Mouse (Mus musculus) kidney, adult 8-10 months (tissue): ENCODE measurements around the gene Rps16.

Experiments used
- DNase-seq, 2 experiments: peaks; one replicate each; pipeline ENCODE4 v3.0.0; 2022

Rps16 gene

GRCm38 (mm10) chr7:28348601-28349000, 1.9 kb upstream of the Rps16 start:
- DNase-seq, result no peak

GRCm38 (mm10) chr7:28351676-28352191, 1.3 kb downstream of the Rps16 start:
- no peak for DNase-seq

DNA sequence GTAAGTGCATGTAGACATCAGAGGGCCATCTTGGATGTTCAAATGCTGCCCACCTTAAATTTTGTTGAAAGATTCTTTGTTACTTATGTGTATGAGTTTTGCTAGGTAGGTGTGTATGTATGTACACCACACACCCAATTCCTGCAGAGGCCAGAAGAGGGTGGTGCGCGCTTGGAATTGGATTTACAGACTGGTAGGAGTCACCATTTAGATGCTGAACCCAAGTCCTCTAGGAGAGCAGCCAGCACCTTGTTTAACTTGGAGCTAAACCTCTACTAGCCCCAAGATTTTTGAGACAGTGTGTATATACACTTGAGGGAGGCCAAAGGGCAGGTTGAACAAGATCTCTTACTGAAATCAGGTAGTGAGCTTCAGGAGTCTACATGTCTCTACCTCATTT, 2.8 kb downstream of the Rps16 start:
- no peak for DNase-seq

DNA sequence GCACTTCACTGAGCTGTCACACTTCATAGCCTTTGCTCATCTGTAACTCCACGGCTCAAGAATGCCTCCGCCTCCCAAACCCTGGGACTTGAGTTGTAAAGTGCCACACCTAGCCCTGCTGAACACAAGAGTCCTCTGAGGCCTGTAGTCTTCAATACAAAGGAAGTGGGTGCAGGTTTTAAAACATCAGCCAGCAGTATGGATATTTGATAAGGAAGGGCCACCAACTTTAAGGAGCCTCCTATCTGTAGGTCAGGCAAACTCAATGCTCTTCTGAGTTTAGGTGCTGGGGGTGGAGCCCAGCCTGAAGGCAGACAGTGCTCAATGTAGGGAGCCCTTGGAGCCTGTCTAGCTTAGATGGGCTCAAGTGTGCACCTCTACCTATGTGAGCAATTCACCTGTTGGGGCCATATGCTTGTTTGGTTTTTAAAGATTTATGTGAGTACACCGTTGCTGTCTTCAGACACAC, 3.7 kb downstream of the Rps16 start:
- no peak for DNase-seq

- no peak for DNase-seq
These were observed 4.1 kb downstream of the Rps16 start for GRCm38 (mm10) chr7:28354596-28354995.

GRCm38 (mm10) chr7:28355221-28355620, 4.8 kb downstream of the Rps16 start:
- no peak for DNase-seq

- DNase-seq, result peak; percentile 39 to 59
These were observed 6.5 kb downstream of the Rps16 start for GRCm38 (mm10) chr7:28356981-28357380.

- no peak for DNase-seq
These were observed 7.5 kb downstream of the Rps16 start for GRCm38 (mm10) chr7:28357984-28358383.

DNA sequence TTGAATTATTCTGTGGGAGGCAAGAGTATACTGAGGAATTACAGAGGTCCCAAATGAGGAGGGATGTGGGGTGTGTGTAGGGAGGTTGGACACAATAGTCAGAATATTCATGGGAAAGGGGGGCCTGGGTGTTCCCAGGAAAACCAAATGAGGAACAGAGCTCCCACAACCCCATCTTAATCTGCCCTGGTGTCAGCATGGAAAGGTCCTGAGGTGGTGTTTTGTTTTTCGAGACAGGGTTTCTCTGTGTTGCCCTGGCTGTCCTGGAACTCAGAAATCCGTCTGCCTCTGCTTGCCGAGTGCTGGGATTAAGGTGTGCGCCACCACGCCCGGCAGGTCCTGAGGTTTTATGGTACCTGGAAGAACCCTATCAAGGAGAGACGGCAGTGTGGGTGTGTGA, 8.0 kb downstream of the Rps16 start:
- DNase-seq, result no peak

DNA sequence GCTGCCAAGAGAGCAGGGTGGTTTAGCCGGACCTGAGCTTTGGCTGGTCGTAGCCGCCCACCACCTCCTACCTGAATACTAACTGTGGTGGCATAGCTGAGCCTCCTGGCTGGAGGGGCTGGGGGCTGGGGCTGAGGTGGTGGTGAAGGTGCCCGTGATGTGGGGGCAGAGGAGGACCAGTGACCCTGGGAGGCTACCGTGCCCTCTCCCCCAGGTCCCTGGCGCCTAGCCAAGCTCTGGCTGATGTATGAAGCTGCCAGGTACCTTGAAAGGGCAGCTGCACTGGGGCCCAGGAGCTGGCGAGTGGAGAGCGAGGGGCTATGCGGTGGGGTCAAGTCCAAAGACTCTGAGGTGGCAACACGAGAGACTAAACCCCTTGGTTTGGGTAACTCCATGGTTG, 9.4 kb downstream of the Rps16 start:
- DNase-seq, result no peak

- no peak for DNase-seq
These were observed 9.8 kb downstream of the Rps16 start for GRCm38 (mm10) chr7:28360291-28360690.

GRCm38 (mm10) chr7:28361647-28362341, 11.3 kb downstream of the Rps16 start:
- DNase-seq, result no peak

- DNase-seq, result no peak
These were observed 12.1 kb downstream of the Rps16 start for GRCm38 (mm10) chr7:28362441-28363060.

DNA sequence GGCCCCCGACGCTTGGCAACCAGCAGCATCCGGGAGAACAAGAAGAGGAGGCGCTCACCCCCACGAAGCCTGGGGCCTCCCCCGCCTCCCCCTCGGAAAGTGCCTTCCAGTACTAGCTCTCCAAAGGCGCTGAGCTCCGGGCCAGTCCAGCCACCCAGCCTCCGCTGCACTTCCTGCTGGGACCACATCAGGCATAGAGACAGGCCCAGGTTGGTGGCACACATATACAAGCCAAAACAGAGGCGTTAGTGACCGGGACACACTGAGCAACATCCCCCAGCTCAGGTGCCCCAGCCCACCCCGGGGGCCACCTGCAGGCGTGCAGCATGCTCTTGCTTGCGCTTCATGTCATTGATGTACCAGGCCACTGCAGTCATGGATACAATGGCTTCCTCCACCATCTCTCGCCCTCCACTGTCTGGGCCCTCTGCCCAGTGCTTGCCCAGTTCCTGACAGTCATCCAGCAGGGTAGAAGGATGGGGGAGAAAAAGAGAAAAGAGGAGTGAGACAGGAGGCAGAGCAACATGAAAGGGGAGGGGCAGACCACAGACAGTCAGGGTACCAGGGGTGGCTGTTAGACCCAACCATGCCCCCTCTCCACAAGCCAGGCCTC, 17.3 kb downstream of the Rps16 start:
- no peak for DNase-seq

GRCm38 (mm10) chr7:28368276-28368920, 17.9 kb downstream of the Rps16 start:
- DNase-seq, result no peak

DNA sequence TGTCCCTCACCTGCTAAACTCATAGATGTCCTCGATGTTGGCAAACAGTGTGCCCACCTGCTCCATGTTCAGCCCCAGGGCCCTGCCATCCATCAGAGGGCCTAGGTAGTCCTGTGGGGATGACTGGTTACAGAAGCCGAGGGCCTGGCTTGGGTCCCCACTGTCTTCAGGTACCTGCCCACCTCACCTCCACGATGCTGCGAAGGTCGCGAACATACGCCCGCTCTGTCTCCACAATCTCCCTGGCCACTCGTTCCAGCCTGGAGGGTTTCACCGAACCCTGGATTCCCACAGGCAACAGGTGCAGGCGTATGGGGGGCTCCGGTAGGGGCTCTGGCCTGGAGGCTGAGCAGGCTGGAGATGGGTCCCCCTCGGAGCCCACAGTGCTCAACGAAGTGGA, 19.6 kb downstream of the Rps16 start:
- DNase-seq, result no peak

GRCm38 (mm10) chr7:28370977-28371513, 20.6 kb downstream of the Rps16 start:
- DNase-seq, result peak in 1 of 2 experiments; percentile 26

- peak in 1 of 2 experiments; percentile 56 for DNase-seq
These were observed 21.1 kb downstream of the Rps16 start for GRCm38 (mm10) chr7:28371514-28371989.

- DNase-seq, result peak; percentile 100
These were observed 22.0 kb downstream of the Rps16 start, which contains the start of gene Plekhg2 for GRCm38 (mm10) chr7:28372251-28373108. Gene Plekhg2 (minus strand): TSS chr7:28372599.

DNA sequence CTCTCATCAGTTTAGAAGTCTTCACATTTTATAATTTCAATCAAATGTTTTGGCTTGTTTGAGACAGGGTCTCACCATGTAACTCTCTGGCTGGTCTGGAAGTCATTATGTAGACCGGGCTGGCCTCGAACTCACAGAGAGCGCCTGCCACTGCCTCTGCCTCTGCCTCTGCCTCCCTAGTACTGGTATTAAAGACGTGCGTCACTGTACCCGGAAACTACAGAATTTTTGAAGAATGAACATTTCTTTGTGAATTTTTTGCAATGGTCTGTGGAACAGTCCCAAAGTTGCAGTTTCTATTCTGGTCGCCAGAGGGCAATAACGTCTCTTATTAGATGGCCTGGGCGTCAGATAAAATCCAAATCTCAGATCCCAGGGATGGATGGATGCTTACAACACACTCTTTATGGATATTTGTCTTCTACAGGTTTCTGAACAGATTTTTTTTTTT, 22.7 kb downstream of the Rps16 start:
- peak; percentile 84 to 88 for DNase-seq

DNA sequence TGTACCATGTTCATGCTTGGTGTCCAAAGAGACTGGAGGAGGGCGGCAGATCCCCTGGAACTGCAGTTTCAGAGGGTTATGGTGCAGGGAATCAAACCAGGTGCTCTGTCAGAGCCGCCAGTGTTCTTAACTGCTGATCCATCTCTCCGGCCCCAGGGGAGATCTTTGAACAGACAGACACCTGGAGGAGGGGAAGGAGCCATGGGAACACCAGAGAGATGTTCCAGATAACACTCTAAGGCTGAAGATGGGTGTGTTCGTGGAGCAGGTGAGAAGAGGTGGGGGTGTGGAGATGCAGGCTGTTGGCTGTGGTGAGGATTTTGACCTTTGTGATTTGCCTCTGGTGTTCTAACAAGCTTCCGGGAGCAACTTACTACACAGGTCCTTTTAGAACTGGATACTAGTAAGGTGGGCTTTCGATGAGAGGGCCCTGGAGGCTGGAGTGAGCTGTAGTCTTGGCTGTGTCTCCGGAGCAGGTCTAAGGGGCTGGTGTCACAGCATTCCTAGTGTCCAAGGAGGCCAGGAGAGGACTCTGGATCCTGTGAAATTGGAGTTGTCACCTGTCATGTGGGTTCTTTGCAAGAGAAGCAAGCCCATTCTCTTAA, 23.5 kb downstream of the Rps16 start:
- no peak for DNase-seq
